28 mouse cellular contexts compared by ENCODE assay signal in genomic region chr2:133688121-133688787, GRCm38 (mm10).
A peak's percentile ranks its signal among the peaks of the same experiment; 100 is the strongest.
DNase-seq lines count a peak whose midpoint lies in the region; ATAC-seq lines count a peak whose summit lies in the region.
"Had no signal": no experiment of that assay in that cellular context is flagged by ENCODE, and none has a peak within 500 bp of the region (broad histone marks: within the 10 kb centered on the region; RNA-seq: fewer than 3 reads in every experiment).

No protein-coding gene starts in this region.

- no peaks in the 10 kb centered on the region for H3K36me3 ChIP-seq in liver, embryonic 16.5 days (ENCODE audit: control insufficient read depth, insufficient read depth)
- no peaks in the 10 kb centered on the region for H3K36me3 ChIP-seq in forebrain, embryonic 15.5 days
- H3K36me3 ChIP-seq: G1E; heart, embryonic 15.5 days; hindbrain, embryonic 15.5 days; kidney, embryonic 15.5 days; limb, embryonic 13.5 days; neural tube, embryonic 15.5 days had no signal

- H3K4me3 ChIP-seq in liver, embryonic 16.5 days (ENCODE audit: low read depth, low read length) = no peak overlapping the region
- no peak overlapping the region for H3K4me3 ChIP-seq in forebrain, embryonic 15.5 days
- H3K4me3 ChIP-seq: forebrain, embryonic 13.5 days; heart, embryonic 15.5 days; hindbrain, embryonic 15.5 days; kidney, embryonic 15.5 days; limb, embryonic 13.5 days; neural tube, embryonic 15.5 days had no signal

- ATAC-seq in common myeloid progenitor, adult 5-6 weeks (replicated peaks; ENCODE audit: low read depth, poor library complexity, severe bottlenecking) = peak; percentile 51; the same call in 1 of the 2 replicates
- ATAC-seq in liver, embryonic 16.5 days (ENCODE audit: low read depth) = peak; percentile 94
- ATAC-seq in forebrain, embryonic 15.5 days (replicated peaks) = no peak
- ATAC-seq: forebrain, embryonic 13.5 days had no signal

- H3K27me3 ChIP-seq in liver, embryonic 16.5 days (ENCODE audit: control insufficient read depth, insufficient read depth, low read depth, low read length) = no peaks in the 10 kb centered on the region
- no peaks in the 10 kb centered on the region for H3K27me3 ChIP-seq in forebrain, embryonic 15.5 days
- H3K27me3 ChIP-seq: CH12.LX; forebrain, embryonic 13.5 days; heart, embryonic 15.5 days; hindbrain, embryonic 15.5 days; kidney, embryonic 15.5 days; limb, embryonic 13.5 days; neural tube, embryonic 15.5 days had no signal

- 34% methylated on average over 7 of the region's 7 CpGs for WGBS in liver, embryonic 16.5 days (ENCODE audit: insufficient replicate concordance)
- WGBS in forebrain, embryonic 15.5 days = 87% methylated on average over 7 of the region's 7 CpGs

- DNase-seq in c-Kit-negative CD71-positive TER-119-positive erythroid progenitor cells, embryonic 14.5 days (ENCODE audit: low read depth, low spot score) = peak; percentile 15
- DNase-seq in liver = peak; percentile 29
- no peak for DNase-seq in gastrocnemius, postnatal 10 days
- no peak for DNase-seq in spleen, adult 12 weeks (ENCODE audit: low spot score)
- DNase-seq in frontal cortex, adult 2 months (ENCODE audit: extremely low spot score in 1 of 2, low spot score in 1 of 2) = no peak
- DNase-seq: adrenal gland, adult 2 months; B cell, adult 2 months; cerebellum, adult 11 months; cerebellum, adult 9-11 months; gastrocnemius, postnatal 25 days; heart, adult 18-20 months; heart, postnatal 4 days; kidney, postnatal 36 days; lung, embryonic 14.5 days; lung, postnatal 4 days; thymus, postnatal 14 days had no signal

- no peak overlapping the region for H3K27ac ChIP-seq in liver, embryonic 16.5 days (ENCODE audit: low read length)
- H3K27ac ChIP-seq in forebrain, embryonic 15.5 days (replicated peaks) = no peak overlapping the region
- H3K27ac ChIP-seq: forebrain, embryonic 13.5 days; heart, embryonic 15.5 days; hindbrain, embryonic 15.5 days; kidney, embryonic 15.5 days; limb, embryonic 13.5 days; neural tube, embryonic 15.5 days had no signal

- no peaks in the 10 kb centered on the region for H3K9me3 ChIP-seq in liver, embryonic 16.5 days (replicated peaks; ENCODE audit: control insufficient read depth, low read length)
- no peaks in the 10 kb centered on the region for H3K9me3 ChIP-seq in forebrain, embryonic 15.5 days
- H3K9me3 ChIP-seq: forebrain, embryonic 13.5 days; heart, embryonic 15.5 days; hindbrain, embryonic 15.5 days; kidney, embryonic 15.5 days; limb, embryonic 13.5 days; neural tube, embryonic 15.5 days had no signal

- peak overlapping the region; percentile 27; the same call in 1 of the 2 replicates for H3K4me2 ChIP-seq in liver, embryonic 16.5 days (ENCODE audit: low read depth, low read length)
- no peak overlapping the region for H3K4me2 ChIP-seq in forebrain, embryonic 15.5 days (replicated peaks)
- H3K4me2 ChIP-seq: forebrain, embryonic 13.5 days; heart, embryonic 15.5 days; hindbrain, embryonic 15.5 days; kidney, embryonic 15.5 days; limb, embryonic 13.5 days; lung, embryonic 14.5 days; midbrain, embryonic 11.5 days; neural tube, embryonic 15.5 days had no signal

- H3K4me1 ChIP-seq in liver, embryonic 16.5 days (ENCODE audit: control insufficient read depth, low read depth, low read length) = no peaks in the 10 kb centered on the region; the same call in 1 of the 2 replicates
- H3K4me1 ChIP-seq in forebrain, embryonic 15.5 days = no peaks in the 10 kb centered on the region
- H3K4me1 ChIP-seq: forebrain, embryonic 13.5 days; heart, embryonic 15.5 days; hindbrain, embryonic 15.5 days; kidney, embryonic 15.5 days; neural tube, embryonic 15.5 days had no signal

- H3K9ac ChIP-seq in liver, embryonic 16.5 days (ENCODE audit: low read depth, low read length) = no peak overlapping the region
- H3K9ac ChIP-seq in forebrain, embryonic 15.5 days (replicated peaks) = no peak overlapping the region
- H3K9ac ChIP-seq: forebrain, embryonic 13.5 days; heart, embryonic 15.5 days; hindbrain, embryonic 15.5 days; kidney, embryonic 15.5 days; limb, embryonic 13.5 days; lung, embryonic 14.5 days; neural tube, embryonic 15.5 days had no signal

Comparison
In these comparisons a context has a peak if more than half of its experiments do, and no peak if none do; other contexts are left out.
1. DNase-seq: peak in c-Kit-negative CD71-positive TER-119-positive erythroid progenitor cells, embryonic 14.5 days (single experiment) and liver (single experiment); none in gastrocnemius, postnatal 10 days (single experiment), spleen, adult 12 weeks (single experiment) and frontal cortex, adult 2 months (0 of 2).